Mouse (Mus musculus) liver, postnatal 0 days (tissue): ENCODE results near the gene Gng12.

Experiments used
- CTCF ChIP-seq: sonication (generic); IDR thresholded peaks from 2 replicates; pipeline ENCODE4 v1.5.1; 2016; ENCODE audit warnings: antibody characterized with exemption, low read depth
- EP300 ChIP-seq: IDR thresholded peaks from 2 replicates; pipeline ENCODE4 v1.6.1; 2016; ENCODE audit warnings: antibody characterized with exemption, low read depth, mild to moderate bottlenecking

- no peak for TF ChIP-seq CTCF
- TF ChIP-seq EP300: no peak
Observed at GRCm38 (mm10) chr6:66866295-66866694, 29.9 kb upstream of the Gng12 start.
